Mouse (Mus musculus): ENCODE data around the gene Olfr1141.

The Olfr1141 gene

GRCm38 (mm10) chr2:87753891-87754290, at the start of gene Olfr1141:
Gene Olfr1141 (minus strand): TSS chr2:87753991.
- no peak for DNase-seq (ENCODE audit: low spot score)

DNA sequence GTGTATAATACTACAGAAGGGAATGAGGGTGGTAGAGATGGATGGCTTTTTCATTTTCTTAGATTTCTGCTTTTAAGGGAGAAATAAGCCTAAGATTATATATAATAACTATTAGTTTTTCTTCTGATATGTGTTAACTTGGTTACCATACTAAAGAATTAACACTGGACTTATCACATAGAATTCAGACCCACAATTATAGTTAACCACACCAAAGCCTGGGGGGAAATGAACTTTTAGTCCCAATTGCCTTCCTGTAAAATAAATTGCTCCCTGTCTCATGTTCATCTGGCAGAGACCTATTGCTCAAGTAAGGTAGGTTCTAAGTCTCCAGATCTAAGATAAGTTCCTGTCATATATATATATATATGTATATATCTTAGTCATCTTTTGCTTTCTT, 46.5 kb upstream of the Olfr1141 start, which contains the start of gene Olfr1143:
TSS of gene Olfr1143 (plus strand) at position 301 of the 400 bp plus-strand sequence.
- DNase-seq (ENCODE audit: low spot score), result no peak

GRCm38 (mm10) chr2:87779183-87779582, 25.4 kb upstream of the Olfr1141 start, which contains the start of gene Olfr152:
Gene Olfr152 (plus strand): TSS chr2:87779483.
- no peak for DNase-seq (ENCODE audit: low spot score)

- no peak for DNase-seq (ENCODE audit: low spot score)
Measured at GRCm38 (mm10) chr2:87776143-87776542, 22.4 kb upstream of the Olfr1141 start.

DNA sequence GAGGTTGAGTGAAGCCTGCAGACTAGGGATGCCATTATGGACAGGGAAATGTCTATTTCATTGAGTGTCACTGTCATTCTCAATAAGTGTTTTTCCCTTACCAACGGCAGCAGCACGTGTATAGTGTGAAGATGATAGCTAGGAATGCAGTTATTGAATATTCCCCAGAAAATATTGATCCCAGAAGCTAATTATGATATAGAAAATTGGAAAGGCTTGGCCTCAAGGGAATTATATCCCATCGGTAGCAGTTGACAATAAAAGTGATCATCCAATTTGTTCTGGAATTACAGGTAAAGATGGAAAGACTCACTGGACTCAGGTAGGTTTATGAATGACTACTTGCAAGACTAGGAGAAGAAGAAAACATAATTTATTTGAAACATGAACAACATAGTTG, 10.3 kb downstream of the Olfr1141 start, which contains the start of gene Olfr1140:
TSS of gene Olfr1140 (plus strand) at position 301 of the 400 bp plus-strand sequence.
- DNase-seq (ENCODE audit: low spot score), result no peak

GRCm38 (mm10) chr2:87739878-87740277, 13.9 kb downstream of the Olfr1141 start, which contains the start of gene Olfr1138:
Gene Olfr1138 (minus strand): TSS chr2:87739978.
- no peak for DNase-seq (ENCODE audit: low spot score)

GRCm38 (mm10) chr2:87713079-87713478, 40.7 kb downstream of the Olfr1141 start, which contains the start of gene Olfr1137:
Gene Olfr1137 (minus strand): TSS chr2:87713179.
- DNase-seq (ENCODE audit: low spot score), result no peak
